In genomic region chr12:112720216-112720615, GRCm38 (mm10) we compare ENCODE assay signal across 8 mouse cellular contexts. TPM values are rescaled to one million over a fixed set of nuclear protein-coding genes. Genes with fewer than 3 reads are reported as not detected.
DNase-seq lines count a peak whose midpoint lies in the region; ATAC-seq lines count a peak whose summit lies in the region.

Gene Cep170b, plus strand, starts transcription at chr12:112720455.

- H3K36me3 ChIP-seq in liver, embryonic 15.5 days (replicated peaks) = no peaks in the 10 kb centered on the region

- no peaks in the 10 kb centered on the region for H3K9me3 ChIP-seq in liver, embryonic 15.5 days (replicated peaks)

- no peak for DNase-seq in adrenal gland, adult 18-20 months (ENCODE audit: low spot score in 2 of 2)
- DNase-seq in adrenal gland, adult (ENCODE audit: inconsistent age in 2 of 2, low spot score in 1 of 2) = no peak
- no peak for DNase-seq in urinary bladder, adult 2 months (ENCODE audit: low spot score)
- no peak for DNase-seq in urinary bladder, postnatal 10 days (ENCODE audit: low spot score)
- peak; percentile 55 for DNase-seq in kidney, adult 9 months
- DNase-seq in embryo, embryonic 10 days (ENCODE audit: low spot score) = no peak
- DNase-seq in thymus, postnatal 10 days (ENCODE audit: low spot score in 2 of 2) = no peak

- peak within 1 kb of the TSS; percentile 75 for H3K4me2 ChIP-seq in liver, embryonic 15.5 days

- WGBS in liver, embryonic 15.5 days (ENCODE audit: insufficient replicate concordance) = 42% methylated on average over 6 of the region's 6 CpGs

- peak within 1 kb of the TSS; percentile 61 for H3K4me3 ChIP-seq in liver, embryonic 15.5 days (replicated peaks)

- H3K27me3 ChIP-seq in liver, embryonic 15.5 days = peaks cover 50% of the 10 kb centered on the region

- H3K4me1 ChIP-seq in liver, embryonic 15.5 days (replicated peaks) = peaks cover 20% of the 10 kb centered on the region

- no peak within 1 kb of the TSS for H3K9ac ChIP-seq in liver, embryonic 15.5 days

- H3K27ac ChIP-seq in liver, embryonic 15.5 days (replicated peaks) = peak within 1 kb of the TSS; percentile 83

- ATAC-seq in liver, embryonic 15.5 days (ENCODE audit: insufficient read depth) = no peak

RNA-seq across cellular contexts. Expression of gene Cep170b, which starts in this region (rescaled TPM):
- total RNA-seq in adrenal gland, adult 18-20 months (2021) = 10 to 100 TPM; 36.4 to 48.5 TPM
- 33.2 and 42.5 TPM in 2 replicates for polyA plus RNA-seq in urinary bladder, adult 2 months (2012; rRNA removed)
- 3.9 and 5.2 TPM in 2 replicates for polyA plus RNA-seq in liver, embryonic 15.5 days (2015; fragmentation: Nextera tagmentation; extraction: Ambion mirVana)
